Mouse (Mus musculus): ENCODE measurements at regions not wholly inside any gene's neighbourhood (a gene's known extent, or its start where the extent isn't known, plus 50 kb on each side); places are given as distances from the start of the nearest gene placed in this dataset.
A peak's percentile ranks its signal among the peaks of the same experiment; 100 is the strongest.

- intact Hi-C loops (cut with DNase I) = no loop called here
- DNase-seq = no peak
Measured at GRCm38 (mm10) chr7:135767493-135767892, 51.3 kb upstream of the Mki67 start.

- no peak for DNase-seq
Measured at GRCm38 (mm10) chr7:135768064-135768463, 51.9 kb upstream of the Mki67 start.

GRCm38 (mm10) chr7:135768592-135768991 lies 52.4 kb upstream of the Mki67 start:
- intact Hi-C loops (cut with DNase I) = no loop called here
- DNase-seq = peak; percentile 89 to 95

More at GRCm38 (mm10) chr7:135768064-135768463, 51.9 kb upstream of the Mki67 start:
- intact Hi-C loops (cut with DNase I) = no loop called here

GRCm38 (mm10) chr7:135769082-135769673 lies 53.0 kb upstream of the Mki67 start:
- intact Hi-C loops (cut with DNase I) = no loop called here

GRCm38 (mm10) chr7:135770051-135770450 lies 53.9 kb upstream of the Mki67 start:
- intact Hi-C loops (cut with DNase I) = no loop called here
- DNase-seq = no peak

More at GRCm38 (mm10) chr7:135769082-135769673, 53.0 kb upstream of the Mki67 start:
- DNase-seq = no peak

GRCm38 (mm10) chr7:135775832-135776433 lies 59.8 kb upstream of the Mki67 start:
- intact Hi-C loops (cut with DNase I) = no loop called here

GRCm38 (mm10) chr7:135790167-135790566 lies 74.0 kb upstream of the Mki67 start:
- intact Hi-C loops (cut with DNase I) = loop anchor here (2.0 to 5.0 kb wide), 2 partner anchors 47 to 1532 kb away; no protein-coding TSS in a partner anchor
- no peak for DNase-seq

More at GRCm38 (mm10) chr7:135775832-135776433, 59.8 kb upstream of the Mki67 start:
- no peak for DNase-seq

- peak; percentile 75 to 85 for DNase-seq
- intact Hi-C loops (cut with DNase I) = loop anchor here (2.0 to 5.0 kb wide), 2 partner anchors 46 to 1531 kb away; no protein-coding TSS in a partner anchor
Measured at GRCm38 (mm10) chr7:135790978-135791377, 74.8 kb upstream of the Mki67 start.

- DNase-seq = no peak
- intact Hi-C loops (cut with DNase I) = loop anchor here (2.0 to 5.0 kb wide), 2 partner anchors 45 to 1530 kb away; no protein-coding TSS in a partner anchor
Measured at GRCm38 (mm10) chr7:135791953-135792690, 76.0 kb upstream of the Mki67 start.

GRCm38 (mm10) chr7:135792918-135793317 lies 76.8 kb upstream of the Mki67 start:
- intact Hi-C loops (cut with DNase I) = loop anchor here (5.0 kb wide), 1 partner anchor 1529 kb away; no protein-coding TSS in a partner anchor
- peak; percentile 30 to 45 for DNase-seq

GRCm38 (mm10) chr7:135794238-135794637 lies 78.1 kb upstream of the Mki67 start:
- DNase-seq = peak in 1 of 2 experiments; percentile 12
- intact Hi-C loops (cut with DNase I) = loop anchor here (5.0 kb wide), 1 partner anchor 1528 kb away; no protein-coding TSS in a partner anchor

GRCm38 (mm10) chr7:135794679-135795078 lies 78.5 kb upstream of the Mki67 start:
- intact Hi-C loops (cut with DNase I) = loop anchor here (5.0 kb wide), 1 partner anchor 1528 kb away; no protein-coding TSS in a partner anchor
- DNase-seq = no peak

GRCm38 (mm10) chr7:135798441-135798840 lies 82.3 kb upstream of the Mki67 start:
- DNase-seq = no peak
- intact Hi-C loops (cut with DNase I) = no loop called here

- intact Hi-C loops (cut with DNase I) = no loop called here
Measured at GRCm38 (mm10) chr7:135802598-135803121, 86.5 kb upstream of the Mki67 start.

GRCm38 (mm10) chr7:135804730-135805129 lies 88.6 kb upstream of the Mki67 start:
- intact Hi-C loops (cut with DNase I) = no loop called here
- no peak for DNase-seq

More at GRCm38 (mm10) chr7:135802598-135803121, 86.5 kb upstream of the Mki67 start:
- peak; percentile 46 to 79 for DNase-seq

- intact Hi-C loops (cut with DNase I) = no loop called here
- DNase-seq = no peak
Measured at GRCm38 (mm10) chr7:135806139-135806538, 90.0 kb upstream of the Mki67 start.

GRCm38 (mm10) chr7:135806673-135807072 lies 90.5 kb upstream of the Mki67 start:
- no peak for DNase-seq
- intact Hi-C loops (cut with DNase I) = no loop called here

- no peak for DNase-seq
- intact Hi-C loops (cut with DNase I) = no loop called here
Measured at GRCm38 (mm10) chr7:135809167-135809566, 93.0 kb upstream of the Mki67 start.

GRCm38 (mm10) chr7:135809751-135810379 lies 93.7 kb upstream of the Mki67 start:
- no peak for DNase-seq
- intact Hi-C loops (cut with DNase I) = no loop called here

GRCm38 (mm10) chr7:135810971-135811370 lies 94.8 kb upstream of the Mki67 start:
- intact Hi-C loops (cut with DNase I) = no loop called here
- no peak for DNase-seq

Data from heart, postnatal 14 days (tissue).